Mouse (Mus musculus): ENCODE results near the gene Jmjd7. TPM values are rescaled to one million over a fixed set of nuclear protein-coding genes. Genes with fewer than 3 reads are reported as not detected.

Gene Jmjd7
- total and polyA plus RNA-seq, 3 experiments, result 8.4 to 15.0 (median 14.6) TPM

DNA sequence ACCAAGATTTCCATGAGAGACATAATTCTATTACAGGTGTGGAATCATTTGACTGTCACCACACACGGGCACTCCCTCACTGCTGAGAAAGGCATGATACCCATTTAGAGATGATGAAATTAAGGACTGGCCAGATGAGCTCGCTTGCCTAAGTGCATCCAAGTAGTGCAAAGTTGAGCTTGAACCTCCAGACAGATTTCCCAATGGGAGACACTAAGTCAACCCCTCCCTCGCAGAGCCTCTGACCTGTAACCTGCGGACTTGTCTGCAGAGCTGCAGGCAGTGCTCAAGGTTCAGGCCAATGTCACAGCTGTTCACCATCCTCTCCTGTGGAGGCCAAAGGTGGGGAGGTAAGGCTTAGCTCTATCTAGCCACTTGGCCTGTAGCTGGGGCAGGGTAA lies 31.5 kb downstream of the Jmjd7 start:
- Histone ChIP-seq H3K36me3 (replicated peaks in 1 of 2; ENCODE audit: control insufficient read depth in 1 of 2, insufficient read depth in 1 of 2, low read length in 1 of 2) (no peaks in the 10 kb centered on the region), H3K4me1 (ENCODE audit: control insufficient read depth in 1 of 2, insufficient read depth in 2 of 2) (no peaks in the 10 kb centered on the region), H3K4me2 (ENCODE audit: insufficient read depth, low read depth, poor library complexity, severe bottlenecking) (no peak overlapping the region), H3K9me3 (replicated peaks; ENCODE audit: low read length) (no peaks in the 10 kb centered on the region), H3K27me3 (replicated peaks) (peaks cover 49% of the 10 kb centered on the region), H3K79me2 (replicated peaks; ENCODE audit: control insufficient read depth, extremely low read depth, insufficient read depth, poor library complexity, severe bottlenecking) (no peaks in the 10 kb centered on the region), H3K9ac (ENCODE audit: insufficient read depth, low read depth) (no peak overlapping the region), H3K4me3 (replicated peaks in 1 of 3; ENCODE audit: low read depth in 2 of 3, low read length in 2 of 3, poor library complexity in 1 of 3) (no peak overlapping the region), H3K27ac (ENCODE audit: insufficient read depth, low read depth) (no peak overlapping the region)
- DNase-seq (ENCODE audit: extremely low read depth), result no peak
- dilution Hi-C loops (cut with MboI; ENCODE audit: extremely low pct_ligation_motif_present, extremely low pct_unique_long_range_greater_than_20kb, low sequenced_read_pairs) (no loop called here), in situ Hi-C loops (cut with MboI; ENCODE audit: low pct_ligation_motif_present, low pct_unique_long_range_greater_than_20kb, low sequenced_read_pairs) (no loop called here)
- TF ChIP-seq USF2 (conservative IDR thresholded peaks at IDR 0.05; ENCODE audit: low read depth, low read length), result no peak
- TF ChIP-seq ETS1 (conservative IDR thresholded peaks at IDR 0.05; ENCODE audit: low read depth, low read length), result no peak

GRCm38 (mm10) chr2:120059466-120059865 lies 32.2 kb downstream of the Jmjd7 start:
- dilution Hi-C loops (cut with MboI; ENCODE audit: extremely low pct_ligation_motif_present, extremely low pct_unique_long_range_greater_than_20kb, low sequenced_read_pairs) (no loop called here), in situ Hi-C loops (cut with MboI; ENCODE audit: low pct_ligation_motif_present, low pct_unique_long_range_greater_than_20kb, low sequenced_read_pairs) (no loop called here)
- Histone ChIP-seq H3K4me3 (replicated peaks in 1 of 3; ENCODE audit: low read depth in 2 of 3, low read length in 2 of 3, poor library complexity in 1 of 3) (no peak overlapping the region), H3K4me2 (ENCODE audit: insufficient read depth, low read depth, poor library complexity, severe bottlenecking) (no peak overlapping the region), H3K27ac (ENCODE audit: insufficient read depth, low read depth) (no peak overlapping the region), H3K79me2 (replicated peaks; ENCODE audit: control insufficient read depth, extremely low read depth, insufficient read depth, poor library complexity, severe bottlenecking) (no peaks in the 10 kb centered on the region), H3K27me3 (replicated peaks) (peaks cover 49% of the 10 kb centered on the region), H3K9me3 (replicated peaks; ENCODE audit: low read length) (no peaks in the 10 kb centered on the region), H3K36me3 (replicated peaks in 1 of 2; ENCODE audit: control insufficient read depth in 1 of 2, insufficient read depth in 1 of 2, low read length in 1 of 2) (no peaks in the 10 kb centered on the region), H3K4me1 (ENCODE audit: control insufficient read depth in 1 of 2, insufficient read depth in 2 of 2) (no peaks in the 10 kb centered on the region), H3K9ac (ENCODE audit: insufficient read depth, low read depth) (no peak overlapping the region)
- DNase-seq (ENCODE audit: extremely low read depth), result no peak
- TF ChIP-seq BHLHE40 (IDR thresholded peaks at IDR 0.05; ENCODE audit: low read depth, low read length), result no peak
- no peak for TF ChIP-seq CTCF (conservative IDR thresholded peaks at IDR 0.05 in 1 of 2, IDR thresholded peaks at IDR 0.05 in 1 of 2; ENCODE audit: low read depth in 2 of 2, low read length in 2 of 2)
- no peak for TF ChIP-seq POLR2A (IDR thresholded peaks at IDR 0.05; ENCODE audit: low read depth, low read length)
- TF ChIP-seq ELF1 (IDR thresholded peaks at IDR 0.05; ENCODE audit: low read depth, low read length), result no peak
- TF ChIP-seq EP300 (IDR thresholded peaks at IDR 0.05; ENCODE audit: low read length), result no peak
- TF ChIP-seq MYC (IDR thresholded peaks at IDR 0.05; ENCODE audit: low read depth, low read length), result no peak
- no peak for TF ChIP-seq JUND (conservative IDR thresholded peaks at IDR 0.05; ENCODE audit: low read depth, low read length)

DNA sequence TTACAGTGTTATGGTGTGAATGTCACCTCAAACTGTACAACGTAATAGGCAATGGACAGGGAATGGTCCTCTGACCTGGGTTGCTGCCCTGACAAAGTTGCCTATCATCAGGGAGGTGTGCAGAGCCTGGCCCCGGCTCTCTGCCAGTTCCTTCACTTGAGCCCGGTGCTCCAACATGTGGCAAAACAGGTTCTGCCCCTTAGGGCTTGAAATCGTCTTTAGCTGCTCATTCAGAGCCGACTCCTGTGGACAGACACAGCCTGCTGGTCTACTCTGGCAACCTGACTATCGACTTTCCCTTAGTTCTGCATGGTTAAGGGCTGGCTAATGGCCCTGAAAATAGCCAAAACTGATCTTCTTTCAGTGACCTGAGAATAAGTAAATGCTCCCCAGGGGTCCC lies 32.9 kb downstream of the Jmjd7 start:
- H3K9me3 ChIP-seq (replicated peaks; ENCODE audit: low read length), result no peaks in the 10 kb centered on the region
- no peak overlapping the region for H3K4me2 ChIP-seq (ENCODE audit: insufficient read depth, low read depth, poor library complexity, severe bottlenecking)
- peaks cover 46% of the 10 kb centered on the region for H3K27me3 ChIP-seq (replicated peaks)
- no peaks in the 10 kb centered on the region for H3K79me2 ChIP-seq (replicated peaks; ENCODE audit: control insufficient read depth, extremely low read depth, insufficient read depth, poor library complexity, severe bottlenecking)
- no peak overlapping the region for H3K9ac ChIP-seq (ENCODE audit: insufficient read depth, low read depth)
- in situ Hi-C loops (cut with MboI; ENCODE audit: low pct_ligation_motif_present, low pct_unique_long_range_greater_than_20kb, low sequenced_read_pairs) (no loop called here), dilution Hi-C loops (cut with MboI; ENCODE audit: extremely low pct_ligation_motif_present, extremely low pct_unique_long_range_greater_than_20kb, low sequenced_read_pairs) (no loop called here)
- TF ChIP-seq HCFC1 (IDR thresholded peaks at IDR 0.05; ENCODE audit: low read depth, low read length) (no peak), USF2 (conservative IDR thresholded peaks at IDR 0.05; ENCODE audit: low read depth, low read length) (no peak), E2F4 (IDR thresholded peaks at IDR 0.05; ENCODE audit: insufficient replicate concordance, low read depth, low read length) (no peak), IRF4 (IDR thresholded peaks at IDR 0.05; ENCODE audit: low read depth, low read length) (no peak), EP300 (IDR thresholded peaks at IDR 0.05; ENCODE audit: low read length) (no peak), MAX (IDR thresholded peaks at IDR 0.05; ENCODE audit: low read length) (no peak), BHLHE40 (IDR thresholded peaks at IDR 0.05; ENCODE audit: low read depth, low read length) (no peak), CTCF (conservative IDR thresholded peaks at IDR 0.05 in 1 of 2, IDR thresholded peaks at IDR 0.05 in 1 of 2; ENCODE audit: low read depth in 2 of 2, low read length in 2 of 2) (no peak), TCF12 (IDR thresholded peaks at IDR 0.05; ENCODE audit: low read depth, low read length) (no peak), RCOR1 (conservative IDR thresholded peaks at IDR 0.05; ENCODE audit: low read depth, low read length) (no peak)
- H3K4me1 ChIP-seq (ENCODE audit: control insufficient read depth in 1 of 2, insufficient read depth in 2 of 2), result no peaks in the 10 kb centered on the region
- H3K27ac ChIP-seq (ENCODE audit: insufficient read depth, low read depth), result no peak overlapping the region
- no peak for DNase-seq (ENCODE audit: extremely low read depth)
- no peak overlapping the region for H3K4me3 ChIP-seq (replicated peaks in 1 of 3; ENCODE audit: low read depth in 2 of 3, low read length in 2 of 3, poor library complexity in 1 of 3)
- H3K36me3 ChIP-seq (replicated peaks in 1 of 2; ENCODE audit: control insufficient read depth in 1 of 2, insufficient read depth in 1 of 2, low read length in 1 of 2), result no peaks in the 10 kb centered on the region
